Mouse (Mus musculus) bone marrow macrophage, adult 2 months (primary cell): Measurements from ENCODE around the gene Adh6a.

Source experiments
- CTCF ChIP-seq: IDR thresholded peaks from 2 replicates; pipeline ENCODE4 v1.5.1; 2012; ENCODE audit warnings: low read depth, mild to moderate bottlenecking, low read length, moderate library complexity
- POLR2A ChIP-seq: IDR thresholded peaks from 2 replicates; pipeline ENCODE4 v1.6.1; 2012; ENCODE audit warnings: mild to moderate bottlenecking, low read depth, low read length, borderline replicate concordance

- TF ChIP-seq POLR2A = no peak
- TF ChIP-seq CTCF = no peak
Measured at GRCm38 (mm10) chr3:138283831-138284230, 29.3 kb upstream of the Adh6a start.
